Mouse (Mus musculus) ES-CJ7 (cell line): ENCODE data around the gene Gm20824.
"Not testable (repeated sequence)": the region's sequence is repeated elsewhere in the genome, so short reads cannot be mapped to it uniquely, and the experiment has no call there.

Source experiments
- DNase-seq: peaks from one replicate; pipeline ENCODE4 v3.0.0; 2011; ENCODE audit warnings: low read depth, low spot score

The Gm20824 gene

DNA sequence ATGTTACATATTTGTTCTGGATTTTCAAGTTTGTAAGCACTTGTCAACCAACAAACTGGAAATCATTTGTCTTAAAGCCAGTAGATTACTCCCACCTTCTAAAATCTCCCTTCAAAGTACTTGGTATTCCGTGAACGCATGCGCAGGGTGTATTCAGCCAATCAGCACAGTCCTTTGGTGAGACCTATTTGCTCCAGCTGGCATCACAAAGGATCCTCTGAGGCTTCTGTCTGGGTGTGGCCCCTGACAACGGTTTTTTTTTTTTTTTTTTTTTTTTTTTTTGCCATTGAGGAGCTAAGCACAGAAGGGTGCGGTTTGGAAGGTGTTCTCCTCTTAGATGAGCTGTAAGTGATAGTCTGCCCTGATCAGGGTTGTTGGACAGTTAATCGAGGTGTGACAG lies at the start of gene Gm20824:
Gene Gm20824 (plus strand): TSS at position 301 of the 400 bp plus-strand sequence.
- not testable (repeated sequence) for DNase-seq
